Mouse (Mus musculus): ENCODE data around the gene Trim63. TPM values are rescaled to one million over a fixed set of nuclear protein-coding genes. Genes with fewer than 3 reads are reported as not detected.

Trim63 gene
- polyA plus RNA-seq, 1 experiment: not detected

- WGBS: 97% methylated on average over 4 of the region's 4 CpGs
- TF ChIP-seq CTCF (IDR thresholded peaks at IDR 0.05; ENCODE audit: insufficient read depth, low read depth, low read length) (no peak), POLR2A (IDR thresholded peaks at IDR 0.05; ENCODE audit: insufficient read depth, low read depth, low read length) (no peak)
Measured at GRCm38 (mm10) chr4:134296523-134296922, 18.4 kb upstream of the Trim63 start.

GRCm38 (mm10) chr4:134297369-134297768 is 17.6 kb upstream of the Trim63 start:
- no peak for TF ChIP-seq POLR2A (IDR thresholded peaks at IDR 0.05; ENCODE audit: insufficient read depth, low read depth, low read length)
- no peak for TF ChIP-seq CTCF (IDR thresholded peaks at IDR 0.05; ENCODE audit: insufficient read depth, low read depth, low read length)
- no peak overlapping the region for H3K4me3 ChIP-seq (ENCODE audit: insufficient read depth, low read depth, low read length)
- WGBS: 98% methylated on average over 8 of the region's 8 CpGs
- H3K27ac ChIP-seq (ENCODE audit: insufficient read depth, low read depth, low read length): no peak overlapping the region
- peaks cover 21% of the 10 kb centered on the region for H3K4me1 ChIP-seq (ENCODE audit: control insufficient read depth, insufficient read depth, low read length)

More at GRCm38 (mm10) chr4:134296523-134296922, 18.4 kb upstream of the Trim63 start:
- Histone ChIP-seq H3K27ac (ENCODE audit: insufficient read depth, low read depth, low read length) (no peak overlapping the region), H3K4me3 (ENCODE audit: insufficient read depth, low read depth, low read length) (no peak overlapping the region), H3K4me1 (ENCODE audit: control insufficient read depth, insufficient read depth, low read length) (peaks cover 17% of the 10 kb centered on the region)

- peaks cover 24% of the 10 kb centered on the region for H3K4me1 ChIP-seq (ENCODE audit: control insufficient read depth, insufficient read depth, low read length)
- H3K27ac ChIP-seq (ENCODE audit: insufficient read depth, low read depth, low read length): no peak overlapping the region
- H3K4me3 ChIP-seq (ENCODE audit: insufficient read depth, low read depth, low read length): peak overlapping the region; percentile 7; the same call in 1 of the 2 replicates
- TF ChIP-seq POLR2A (IDR thresholded peaks at IDR 0.05; ENCODE audit: insufficient read depth, low read depth, low read length) (no peak), CTCF (IDR thresholded peaks at IDR 0.05; ENCODE audit: insufficient read depth, low read depth, low read length) (no peak)
- 62% methylated on average over 19 of the region's 19 CpGs for WGBS
Measured at GRCm38 (mm10) chr4:134298626-134299497, 16.1 kb upstream of the Trim63 start.

GRCm38 (mm10) chr4:134299498-134299810 is 15.5 kb upstream of the Trim63 start:
- peak overlapping the region; percentile 7; the same call in 1 of the 2 replicates for H3K4me3 ChIP-seq (ENCODE audit: insufficient read depth, low read depth, low read length)
- peak overlapping the region; percentile 90 for H3K27ac ChIP-seq (ENCODE audit: insufficient read depth, low read depth, low read length)
- TF ChIP-seq POLR2A (IDR thresholded peaks at IDR 0.05; ENCODE audit: insufficient read depth, low read depth, low read length): no peak
- TF ChIP-seq CTCF (IDR thresholded peaks at IDR 0.05; ENCODE audit: insufficient read depth, low read depth, low read length): no peak
- peaks cover 24% of the 10 kb centered on the region for H3K4me1 ChIP-seq (ENCODE audit: control insufficient read depth, insufficient read depth, low read length)
- 35% methylated on average over 4 of the region's 4 CpGs for WGBS

DNA sequence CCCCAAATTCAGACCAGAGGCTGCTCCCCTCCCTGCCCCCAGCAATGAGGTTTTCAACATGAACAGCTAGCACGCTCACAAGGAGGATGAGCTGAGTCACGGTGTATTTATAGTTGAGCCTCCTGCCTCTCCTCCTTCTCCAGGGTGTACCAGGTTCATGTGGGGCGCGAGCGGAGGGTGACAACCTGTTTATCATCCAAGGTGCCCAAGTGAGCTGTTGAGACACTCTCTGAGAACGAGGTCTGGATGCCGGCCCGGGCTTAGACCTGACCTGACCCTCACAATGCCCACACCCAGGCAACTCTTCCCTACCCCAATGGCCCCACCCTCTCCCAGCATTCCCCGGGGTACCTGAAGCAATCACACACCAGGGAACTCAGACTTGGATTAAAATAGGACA is 14.6 kb upstream of the Trim63 start:
- Histone ChIP-seq H3K4me1 (ENCODE audit: control insufficient read depth, insufficient read depth, low read length) (peaks cover 24% of the 10 kb centered on the region), H3K27ac (ENCODE audit: insufficient read depth, low read depth, low read length) (peak overlapping the region; percentile 90), H3K4me3 (ENCODE audit: insufficient read depth, low read depth, low read length) (no peak overlapping the region)
- 42% methylated on average over 9 of the region's 9 CpGs for WGBS
- TF ChIP-seq POLR2A (IDR thresholded peaks at IDR 0.05; ENCODE audit: insufficient read depth, low read depth, low read length) (no peak), CTCF (IDR thresholded peaks at IDR 0.05; ENCODE audit: insufficient read depth, low read depth, low read length) (no peak)

DNA sequence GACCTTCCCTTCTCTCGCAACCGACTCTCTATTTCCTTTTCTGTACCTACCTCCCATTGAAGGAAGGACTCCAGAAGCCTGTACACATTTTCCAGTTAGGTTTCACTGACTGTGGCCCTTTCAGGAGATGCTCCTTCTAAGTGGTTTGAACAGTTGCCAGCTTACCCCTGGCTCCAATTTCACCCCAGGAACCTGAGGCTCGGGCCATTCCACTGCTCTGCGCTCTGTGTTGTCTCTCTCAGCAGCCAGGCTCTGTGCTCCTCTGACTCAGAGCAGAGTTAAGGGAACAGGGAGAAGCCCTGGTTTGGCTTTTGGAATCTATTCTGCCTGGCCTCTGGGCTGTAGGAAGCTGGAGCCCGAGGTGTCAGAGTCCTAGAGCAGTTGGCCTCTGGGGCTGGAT is 12.8 kb upstream of the Trim63 start:
- TF ChIP-seq POLR2A (IDR thresholded peaks at IDR 0.05; ENCODE audit: insufficient read depth, low read depth, low read length): no peak
- no peak for TF ChIP-seq CTCF (IDR thresholded peaks at IDR 0.05; ENCODE audit: insufficient read depth, low read depth, low read length)
- H3K4me1 ChIP-seq (ENCODE audit: control insufficient read depth, insufficient read depth, low read length): peaks cover 26% of the 10 kb centered on the region
- no peak overlapping the region for H3K4me3 ChIP-seq (ENCODE audit: insufficient read depth, low read depth, low read length)
- peak overlapping the region; percentile 51; the same call in 1 of the 2 replicates for H3K27ac ChIP-seq (ENCODE audit: insufficient read depth, low read depth, low read length)
- WGBS: 62% methylated on average over 5 of the region's 5 CpGs

- peak overlapping the region; percentile 86 for H3K27ac ChIP-seq (ENCODE audit: insufficient read depth, low read depth, low read length)
- TF ChIP-seq CTCF (IDR thresholded peaks at IDR 0.05; ENCODE audit: insufficient read depth, low read depth, low read length): no peak
- TF ChIP-seq POLR2A (IDR thresholded peaks at IDR 0.05; ENCODE audit: insufficient read depth, low read depth, low read length): no peak
- H3K4me1 ChIP-seq (ENCODE audit: control insufficient read depth, insufficient read depth, low read length): peaks cover 19% of the 10 kb centered on the region
- H3K4me3 ChIP-seq (ENCODE audit: insufficient read depth, low read depth, low read length): no peak overlapping the region
- WGBS: 53% methylated on average over 2 of the region's 2 CpGs
Measured at GRCm38 (mm10) chr4:134306963-134307362, 8.0 kb upstream of the Trim63 start.

DNA sequence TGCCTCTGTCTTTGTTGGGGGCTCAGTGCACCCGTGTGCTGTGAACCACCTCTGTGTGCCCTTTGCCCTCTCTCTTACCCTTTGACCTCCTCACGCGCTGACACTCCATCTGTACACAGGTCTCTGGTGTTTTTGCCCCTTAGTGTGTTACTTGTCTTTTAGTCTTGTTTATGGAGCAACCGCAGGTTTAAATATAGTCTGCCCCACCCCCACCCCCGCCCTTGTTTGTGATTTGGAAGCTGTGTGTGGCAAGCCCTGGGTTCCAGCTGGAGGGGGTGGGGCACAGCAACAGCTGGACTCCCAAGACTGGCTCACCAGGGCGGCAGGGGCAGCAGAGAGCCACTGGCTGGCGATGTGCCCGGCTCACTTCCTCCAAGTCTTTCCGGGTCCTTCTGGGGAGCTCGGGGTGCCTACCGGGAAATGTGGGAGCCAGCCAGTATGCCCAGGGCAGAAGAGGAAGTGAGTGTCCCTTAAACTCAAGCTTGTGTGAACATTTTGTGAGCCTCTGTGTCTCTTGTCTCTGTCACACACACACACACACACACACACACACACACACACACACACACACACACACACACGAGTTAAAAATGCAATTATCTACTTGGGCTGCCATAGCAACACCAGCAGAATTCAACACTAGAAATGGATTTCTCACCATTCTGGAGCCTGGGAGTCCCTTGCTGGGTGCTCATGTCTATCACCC is 7.4 kb upstream of the Trim63 start:
- TF ChIP-seq CTCF (IDR thresholded peaks at IDR 0.05; ENCODE audit: insufficient read depth, low read depth, low read length) (peak; percentile 28; the same call in 1 of the 2 replicates), POLR2A (IDR thresholded peaks at IDR 0.05; ENCODE audit: insufficient read depth, low read depth, low read length) (no peak)
- peak overlapping the region; percentile 86 for H3K27ac ChIP-seq (ENCODE audit: insufficient read depth, low read depth, low read length)
- peaks cover 13% of the 10 kb centered on the region for H3K4me1 ChIP-seq (ENCODE audit: control insufficient read depth, insufficient read depth, low read length)
- no peak overlapping the region for H3K4me3 ChIP-seq (ENCODE audit: insufficient read depth, low read depth, low read length)
- 4% methylated on average over 12 of the region's 12 CpGs for WGBS

DNA sequence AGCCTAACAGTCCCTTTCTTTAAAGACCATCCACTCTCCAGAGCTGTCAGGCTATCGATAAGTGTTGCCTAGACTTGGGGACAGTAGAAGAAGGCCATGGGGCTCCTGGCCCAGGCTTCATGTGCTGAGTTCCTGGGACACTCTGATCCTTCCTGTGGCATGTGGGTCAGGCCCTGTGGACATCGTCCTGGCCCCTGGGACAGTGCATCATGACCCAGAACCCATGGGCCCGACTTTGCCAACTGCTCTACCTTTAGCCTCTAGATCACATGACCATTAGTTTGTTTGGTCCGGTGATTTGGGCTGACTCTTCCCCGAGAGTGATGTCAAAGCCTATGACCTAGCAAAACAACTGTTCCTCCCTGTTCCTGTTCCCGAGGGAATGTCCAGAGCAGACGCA is 4.8 kb upstream of the Trim63 start:
- WGBS: 91% methylated on average over 7 of the region's 7 CpGs
- peaks cover 12% of the 10 kb centered on the region for H3K4me1 ChIP-seq (ENCODE audit: control insufficient read depth, insufficient read depth, low read length)
- H3K4me3 ChIP-seq (ENCODE audit: insufficient read depth, low read depth, low read length): no peak overlapping the region
- no peak overlapping the region for H3K27ac ChIP-seq (ENCODE audit: insufficient read depth, low read depth, low read length)
- TF ChIP-seq CTCF (IDR thresholded peaks at IDR 0.05; ENCODE audit: insufficient read depth, low read depth, low read length) (no peak), POLR2A (IDR thresholded peaks at IDR 0.05; ENCODE audit: insufficient read depth, low read depth, low read length) (no peak)

All from olfactory bulb, adult 2 months (tissue).